Mouse (Mus musculus) hindbrain, embryonic 14.5 days (tissue): ENCODE results near the gene Pold1. TPM values are rescaled to one million over a fixed set of nuclear protein-coding genes. Genes with fewer than 3 reads are reported as not detected.

ENCODE experiments used
- ATAC-seq: fragments of 200-750 bp; cut with Nextera tagmentation; 2 replicates; pipeline ENCODE4 v1.8.0; 2017; ENCODE audit warnings: moderate number of reproducible peaks, mild to moderate bottlenecking, moderate TSS enrichment, moderate library complexity; ENCODE audit not compliant: low FRiP score
- DNase-seq: peaks from one replicate; pipeline ENCODE4 v3.0.0-alpha.2; 2015; ENCODE audit warnings: low spot score
- H3K27ac ChIP-seq: fragments of 300-500 bp; sonication (generic); 2 replicates; pipeline ENCODE4 v1.5.1; 2014; ENCODE audit warnings: mild to moderate bottlenecking, moderate library complexity
- H3K27me3 ChIP-seq: fragments of 300-500 bp; sonication (generic); 2 replicates; pipeline ENCODE4 v1.6.1; 2014; ENCODE audit warnings: mild to moderate bottlenecking, low read length, mixed read lengths; ENCODE audit not compliant: control insufficient read depth, insufficient read depth
- H3K36me3 ChIP-seq: fragments of 300-500 bp; sonication (generic); replicated peaks from 2 replicates; pipeline ENCODE4 v1.6.1; 2014; ENCODE audit not compliant: control insufficient read depth, insufficient read depth
- H3K4me1 ChIP-seq: fragments of 300-500 bp; sonication (generic); replicated peaks from 2 replicates; pipeline ENCODE4 v1.6.1; 2014; ENCODE audit warnings: antibody characterized with exemption, low read length, mixed read lengths; ENCODE audit not compliant: control insufficient read depth, insufficient read depth
- H3K4me2 ChIP-seq: fragments of 300-500 bp; sonication (generic); replicated peaks from 2 replicates; pipeline ENCODE4 v1.6.1; 2014; ENCODE audit warnings: mild to moderate bottlenecking, moderate library complexity
- H3K4me3 ChIP-seq: fragments of 300-500 bp; sonication (generic); replicated peaks from 2 replicates; pipeline ENCODE4 v1.5.1; 2014; ENCODE audit warnings: mild to moderate bottlenecking, low read length
- H3K9ac ChIP-seq: fragments of 300-500 bp; sonication (generic); 2 replicates; pipeline ENCODE4 v1.6.1; 2014
- H3K9me3 ChIP-seq: fragments of 300-500 bp; sonication (generic); 2 replicates; pipeline ENCODE4 v1.6.1; 2016; ENCODE audit warnings: low read length; ENCODE audit not compliant: control insufficient read depth
- WGBS: fragments of 180-500 bp; shearing (Covaris S2); extraction: QIAGEN DNeasy Blood & Tissue Kit; methylation state at CpG from one replicate; pipeline ENCODE4 v1.1.7; 2014; 5-methylcytosine and 5-hydroxymethylcytosine counted together
- polyA plus RNA-seq: library from polyadenylated mRNA; unstranded; fragments of >200 nt; fragmentation: Nextera tagmentation; extraction: Ambion mirVana; gene quantifications from 2 replicates; pipeline ENCODE4 v1.2.1, GENCODE M21; 2014

The Pold1 gene
- polyA plus RNA-seq, 1 experiment from 2014 or later: 14.0 TPM

- DNase-seq (no peak), ATAC-seq (no peak)
- H3K4me1 ChIP-seq: peaks cover 20% of the 10 kb centered on the region
- no peaks in the 10 kb centered on the region for H3K27me3 ChIP-seq
- H3K36me3 ChIP-seq: peaks cover 8% of the 10 kb centered on the region; the same call in 1 of the 2 replicates
- H3K4me3 ChIP-seq: peak overlapping the region; percentile 66
- 86% methylated on average over 10 of the region's 10 CpGs for WGBS
- H3K27ac ChIP-seq: peak overlapping the region; percentile 92; the same call in 1 of the 2 replicates
- H3K4me2 ChIP-seq: peak overlapping the region; percentile 72
- H3K9ac ChIP-seq: peak overlapping the region; percentile 79
- no peaks in the 10 kb centered on the region for H3K9me3 ChIP-seq
Observed at GRCm38 (mm10) chr7:44497361-44498055, 51.1 kb downstream of the Pold1 start.

- Histone ChIP-seq H3K36me3 (peaks cover 15% of the 10 kb centered on the region), H3K27me3 (no peaks in the 10 kb centered on the region), H3K4me2 (peak overlapping the region; percentile 72), H3K9me3 (no peaks in the 10 kb centered on the region), H3K4me1 (peaks cover 20% of the 10 kb centered on the region), H3K4me3 (peak overlapping the region; percentile 66), H3K27ac (peak overlapping the region; percentile 92), H3K9ac (peak overlapping the region; percentile 79)
- WGBS: 1% methylated on average over 26 of the region's 26 CpGs
- DNase-seq (no peak), ATAC-seq (no peak)
Observed at GRCm38 (mm10) chr7:44496771-44497109, 51.9 kb downstream of the Pold1 start.

GRCm38 (mm10) chr7:44495992-44496770 is 52.5 kb downstream of the Pold1 start, which contains the start of the genes Emc10 and Fam71e1:
Gene Emc10 (minus strand): TSS chr7:44496529.
Gene Fam71e1 (plus strand): TSS chr7:44496581.
- Histone ChIP-seq H3K4me1 (peaks cover 20% of the 10 kb centered on the region), H3K27me3 (no peaks in the 10 kb centered on the region), H3K9me3 (no peaks in the 10 kb centered on the region), H3K27ac (peak within 1 kb of the TSS; percentile 92), H3K4me3 (peak within 1 kb of the TSS; percentile 66), H3K36me3 (peaks cover 21% of the 10 kb centered on the region), H3K9ac (peak within 1 kb of the TSS; percentile 79), H3K4me2 (peak within 1 kb of the TSS; percentile 72)
- ATAC-seq (peak; percentile 97), DNase-seq (peak; percentile 100)
- WGBS: under 1% methylated on average over 55 of the region's 58 CpGs

- Histone ChIP-seq H3K9me3 (no peaks in the 10 kb centered on the region), H3K27ac (no peak overlapping the region), H3K4me1 (peaks cover 20% of the 10 kb centered on the region), H3K9ac (peak overlapping the region; percentile 79), H3K4me3 (peak overlapping the region; percentile 66), H3K27me3 (no peaks in the 10 kb centered on the region), H3K4me2 (peak overlapping the region; percentile 72), H3K36me3 (peaks cover 32% of the 10 kb centered on the region)
- DNase-seq (no peak), ATAC-seq (no peak)
- 86% methylated on average over 7 of the region's 7 CpGs for WGBS
Observed at GRCm38 (mm10) chr7:44495086-44495485, 53.6 kb downstream of the Pold1 start.

- DNase-seq (no peak), ATAC-seq (no peak)
- Histone ChIP-seq H3K4me3 (no peak overlapping the region), H3K9ac (no peak overlapping the region), H3K27ac (no peak overlapping the region), H3K4me1 (peaks cover 20% of the 10 kb centered on the region), H3K27me3 (no peaks in the 10 kb centered on the region), H3K4me2 (peak overlapping the region; percentile 72; the same call in 1 of the 2 replicates), H3K36me3 (peaks cover 36% of the 10 kb centered on the region), H3K9me3 (no peaks in the 10 kb centered on the region)
- WGBS: 91% methylated on average over 12 of the region's 12 CpGs
Observed at GRCm38 (mm10) chr7:44494681-44495080, 54.0 kb downstream of the Pold1 start.

GRCm38 (mm10) chr7:44492166-44492826 is 56.4 kb downstream of the Pold1 start:
- DNase-seq: no peak
- H3K9ac ChIP-seq: no peak overlapping the region
- no peak overlapping the region for H3K4me3 ChIP-seq
- 96% methylated on average over 21 of the region's 21 CpGs for WGBS
- H3K27me3 ChIP-seq: no peaks in the 10 kb centered on the region
- no peak overlapping the region for H3K4me2 ChIP-seq
- H3K4me1 ChIP-seq: peaks cover 16% of the 10 kb centered on the region
- no peak overlapping the region for H3K27ac ChIP-seq
- no peaks in the 10 kb centered on the region for H3K9me3 ChIP-seq
- H3K36me3 ChIP-seq: peaks cover 47% of the 10 kb centered on the region
- no peak for ATAC-seq

- ATAC-seq (no peak), DNase-seq (no peak)
- no peaks in the 10 kb centered on the region for H3K27me3 ChIP-seq
- no peak overlapping the region for H3K9ac ChIP-seq
- no peak overlapping the region for H3K4me3 ChIP-seq
- no peaks in the 10 kb centered on the region for H3K9me3 ChIP-seq
- peaks cover 47% of the 10 kb centered on the region for H3K36me3 ChIP-seq
- H3K27ac ChIP-seq: no peak overlapping the region
- WGBS: 96% methylated on average over 5 of the region's 5 CpGs
- no peak overlapping the region for H3K4me2 ChIP-seq
- peaks cover 11% of the 10 kb centered on the region for H3K4me1 ChIP-seq
Observed at GRCm38 (mm10) chr7:44491391-44491790, 57.3 kb downstream of the Pold1 start.

GRCm38 (mm10) chr7:44490281-44490680 is 58.4 kb downstream of the Pold1 start:
- 87% methylated on average over 4 of the region's 4 CpGs for WGBS
- peaks cover 47% of the 10 kb centered on the region for H3K36me3 ChIP-seq
- no peaks in the 10 kb centered on the region for H3K9me3 ChIP-seq
- no peak overlapping the region for H3K9ac ChIP-seq
- H3K4me1 ChIP-seq: peaks cover 7% of the 10 kb centered on the region
- H3K27me3 ChIP-seq: no peaks in the 10 kb centered on the region
- H3K4me3 ChIP-seq: no peak overlapping the region
- DNase-seq: no peak
- no peak for ATAC-seq
- H3K4me2 ChIP-seq: no peak overlapping the region
- no peak overlapping the region for H3K27ac ChIP-seq

- 91% methylated on average over 8 of the region's 8 CpGs for WGBS
- peaks cover 47% of the 10 kb centered on the region for H3K36me3 ChIP-seq
- H3K27me3 ChIP-seq: no peaks in the 10 kb centered on the region
- no peaks in the 10 kb centered on the region for H3K4me1 ChIP-seq
- ATAC-seq (no peak), DNase-seq (no peak)
- no peak overlapping the region for H3K27ac ChIP-seq
- H3K4me2 ChIP-seq: no peak overlapping the region
- H3K9me3 ChIP-seq: no peaks in the 10 kb centered on the region
- no peak overlapping the region for H3K4me3 ChIP-seq
- H3K9ac ChIP-seq: no peak overlapping the region
Observed at GRCm38 (mm10) chr7:44488545-44488944, 60.1 kb downstream of the Pold1 start.
